Mouse (Mus musculus) liver, embryonic 15.5 days (tissue): ENCODE measurements around the gene Olfr578. TPM values are rescaled to one million over a fixed set of nuclear protein-coding genes. Genes with fewer than 3 reads are reported as not detected.

Experiments used
- ATAC-seq: fragments of 200-750 bp; cut with Nextera tagmentation; 2 replicates; pipeline ENCODE4 v1.8.0; 2017; ENCODE audit warnings: moderate number of reproducible peaks, mild to moderate bottlenecking, moderate library complexity; ENCODE audit not compliant: insufficient read depth
- H3K27ac ChIP-seq: fragments of 300-500 bp; sonication (generic); replicated peaks from 2 replicates; pipeline ENCODE4 v1.5.1; 2015; ENCODE audit warnings: mild to moderate bottlenecking, inconsistent platforms
- H3K27me3 ChIP-seq: fragments of 300-500 bp; sonication (generic); 2 replicates; pipeline ENCODE4 v1.6.1; 2015; ENCODE audit warnings: mild to moderate bottlenecking, inconsistent platforms
- H3K36me3 ChIP-seq: fragments of 300-500 bp; sonication (generic); replicated peaks from 2 replicates; pipeline ENCODE4 v1.6.1; 2015; ENCODE audit warnings: moderate library complexity, mild to moderate bottlenecking, inconsistent platforms
- H3K4me1 ChIP-seq: fragments of 300-500 bp; sonication (generic); replicated peaks from 2 replicates; pipeline ENCODE4 v1.6.1; 2015; ENCODE audit warnings: inconsistent platforms
- H3K4me2 ChIP-seq: fragments of 300-500 bp; sonication (generic); 2 replicates; pipeline ENCODE4 v1.6.1; 2015; ENCODE audit warnings: moderate library complexity, mild to moderate bottlenecking, inconsistent platforms
- H3K4me3 ChIP-seq: fragments of 300-500 bp; sonication (generic); replicated peaks from 2 replicates; pipeline ENCODE4 v1.5.1; 2015; ENCODE audit warnings: mild to moderate bottlenecking, inconsistent platforms
- H3K9ac ChIP-seq: fragments of 300-500 bp; sonication (generic); 2 replicates; pipeline ENCODE4 v1.6.1; 2015; ENCODE audit warnings: moderate library complexity, mild to moderate bottlenecking, inconsistent platforms
- H3K9me3 ChIP-seq: fragments of 300-500 bp; sonication (generic); replicated peaks from 2 replicates; pipeline ENCODE4 v1.6.1; 2016; ENCODE audit warnings: inconsistent platforms
- WGBS: fragments of 180-500 bp; shearing (Covaris S2); methylation state at CpG from one replicate; pipeline ENCODE4 v1.1.7; 2015; ENCODE audit warnings: mixed read lengths; ENCODE audit not compliant: insufficient replicate concordance; 5-methylcytosine and 5-hydroxymethylcytosine counted together
- polyA plus RNA-seq: library from polyadenylated mRNA; unstranded; fragments of >200 nt; fragmentation: Nextera tagmentation; extraction: Ambion mirVana; gene quantifications from 2 replicates; pipeline ENCODE4 v1.2.1, GENCODE M21; 2015

Olfr578 gene
- polyA plus RNA-seq, result not detected in 2 replicates

DNA sequence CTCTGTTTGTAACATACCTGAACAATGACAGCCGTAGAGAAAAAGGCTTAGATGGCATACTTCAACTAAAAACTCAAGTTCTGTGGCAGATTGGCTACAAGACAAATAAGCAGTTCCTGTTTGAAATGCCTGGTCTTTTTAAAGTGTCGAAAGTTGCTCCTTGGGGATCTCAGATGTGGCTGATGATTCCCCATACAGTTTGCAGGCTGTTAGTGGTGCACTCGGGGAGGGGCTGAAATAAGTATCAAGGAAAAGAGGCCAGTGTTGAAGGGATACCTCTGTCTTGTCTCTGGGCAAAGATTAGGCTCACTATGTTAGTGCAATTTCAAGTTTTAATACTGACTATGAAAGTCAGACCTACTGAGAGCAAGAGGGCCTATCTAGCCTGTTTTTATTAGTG is at the start of gene Olfr578:
TSS of gene Olfr578 (minus strand) at position 101 of the 400 bp plus-strand sequence.
- no peak for ATAC-seq
- WGBS, result 63% methylated on average over 3 of the region's 3 CpGs

DNA sequence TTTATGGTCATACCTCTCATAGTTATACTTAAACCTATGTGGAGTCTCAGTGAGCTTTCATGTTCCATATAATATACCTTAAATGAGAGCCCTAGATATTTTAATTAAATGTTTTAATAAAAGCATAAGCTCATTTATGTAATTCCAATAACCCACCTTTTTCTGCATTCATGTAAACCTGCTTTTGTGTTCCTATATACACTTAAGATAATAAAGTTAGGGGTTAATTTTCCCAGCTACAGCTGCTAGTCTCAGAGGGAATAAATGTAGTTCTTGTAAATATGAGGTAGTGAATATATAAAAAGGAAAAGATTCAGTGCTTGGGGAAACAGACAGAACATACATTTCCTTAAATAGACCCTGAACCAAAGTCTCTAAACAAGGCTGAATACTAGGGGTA is 48.6 kb upstream of the Olfr578 start, which contains the start of gene Olfr582:
TSS of gene Olfr582 (plus strand) at position 301 of the 400 bp plus-strand sequence.
- no peak within 1 kb of the TSS for H3K4me3 ChIP-seq
- no peaks in the 10 kb centered on the region for H3K36me3 ChIP-seq
- no peak within 1 kb of the TSS for H3K4me2 ChIP-seq
- no peaks in the 10 kb centered on the region for H3K27me3 ChIP-seq
- no peaks in the 10 kb centered on the region for H3K4me1 ChIP-seq
- no peak within 1 kb of the TSS for H3K27ac ChIP-seq
- H3K9me3 ChIP-seq, result no peaks in the 10 kb centered on the region
- no peak for ATAC-seq
- no peak within 1 kb of the TSS for H3K9ac ChIP-seq

More for the DNA sequence above, at the start of gene Olfr578:
- Histone ChIP-seq H3K27ac (no peak within 1 kb of the TSS), H3K36me3 (no peaks in the 10 kb centered on the region), H3K4me3 (no peak within 1 kb of the TSS), H3K4me1 (no peaks in the 10 kb centered on the region), H3K4me2 (no peak within 1 kb of the TSS), H3K9ac (no peak within 1 kb of the TSS), H3K27me3 (no peaks in the 10 kb centered on the region), H3K9me3 (no peaks in the 10 kb centered on the region)

DNA sequence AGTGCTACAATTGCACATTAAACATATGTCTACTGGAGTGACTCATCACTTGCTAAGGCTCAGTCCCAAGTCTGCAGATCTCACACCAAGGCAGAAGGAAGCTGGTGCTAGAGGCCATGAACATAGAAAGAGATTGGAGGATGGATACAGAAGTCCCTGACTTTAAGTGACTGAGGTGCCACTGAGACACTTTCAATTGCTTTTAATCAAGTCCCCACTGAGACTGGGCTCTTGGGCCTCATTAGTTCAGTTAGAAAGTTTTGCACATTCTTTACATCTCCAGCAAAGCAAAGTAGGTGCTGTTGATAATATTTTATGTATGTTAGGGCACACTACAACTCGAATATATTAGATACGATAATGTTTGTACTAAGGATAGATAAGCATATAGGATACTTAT is 13.3 kb downstream of the Olfr578 start, which contains the start of gene Olfr577:
TSS of gene Olfr577 (minus strand) at position 101 of the 400 bp plus-strand sequence.
- Histone ChIP-seq H3K9me3 (no peaks in the 10 kb centered on the region), H3K4me2 (no peak within 1 kb of the TSS), H3K4me3 (no peak within 1 kb of the TSS), H3K27ac (no peak within 1 kb of the TSS), H3K36me3 (no peaks in the 10 kb centered on the region), H3K27me3 (no peaks in the 10 kb centered on the region), H3K4me1 (no peaks in the 10 kb centered on the region), H3K9ac (no peak within 1 kb of the TSS)
- no peak for ATAC-seq
- 43% methylated on average over 2 of the region's 2 CpGs for WGBS

DNA sequence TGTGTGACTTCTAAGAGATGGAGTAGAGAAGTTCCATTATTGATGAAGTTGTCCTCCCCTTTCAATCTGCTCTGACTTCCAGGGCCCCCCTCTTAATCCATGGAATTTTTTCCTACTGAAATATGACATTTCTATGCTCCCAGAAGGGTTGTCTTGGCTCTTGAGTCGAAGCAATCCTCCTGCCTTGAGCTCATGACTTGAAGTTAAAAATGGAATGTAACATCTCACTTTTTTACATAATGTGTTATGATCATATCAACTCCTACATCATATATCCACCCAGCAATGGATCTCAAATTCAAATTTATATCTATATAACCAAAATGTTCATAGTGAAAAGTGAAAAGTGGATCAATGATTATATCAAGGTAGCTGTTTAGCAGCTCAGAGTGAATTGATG is 14.7 kb downstream of the Olfr578 start:
- Histone ChIP-seq H3K9me3 (no peaks in the 10 kb centered on the region), H3K4me1 (no peaks in the 10 kb centered on the region), H3K9ac (no peak overlapping the region), H3K27ac (no peak overlapping the region), H3K4me2 (no peak overlapping the region), H3K27me3 (no peaks in the 10 kb centered on the region), H3K4me3 (no peak overlapping the region), H3K36me3 (no peaks in the 10 kb centered on the region)
- 19% methylated on average over 1 of the region's 1 CpGs for WGBS
- no peak for ATAC-seq

DNA sequence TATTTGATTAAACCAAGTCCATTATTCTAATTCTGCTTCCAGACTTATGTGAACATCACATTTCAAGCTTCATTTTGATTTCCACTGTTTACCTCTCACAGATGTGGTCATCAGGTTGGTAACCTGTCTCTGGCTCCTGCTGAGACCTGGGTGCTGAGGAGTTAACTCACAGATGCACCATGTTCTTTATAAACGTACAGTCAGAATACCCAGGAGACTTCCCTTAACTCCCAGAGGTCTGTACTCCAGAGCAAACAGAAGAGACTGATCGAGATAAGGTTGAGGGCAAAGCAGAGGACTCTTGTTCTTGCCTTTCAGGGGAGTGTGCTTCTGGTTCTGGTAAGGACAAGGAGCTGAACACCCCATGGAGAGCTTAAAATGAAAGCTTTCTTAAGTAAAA is 26.8 kb downstream of the Olfr578 start, which contains the start of gene Olfr576:
TSS of gene Olfr576 (plus strand) at position 301 of the 400 bp plus-strand sequence.
- no peak for ATAC-seq
- Histone ChIP-seq H3K9ac (no peak within 1 kb of the TSS), H3K4me3 (no peak within 1 kb of the TSS), H3K27me3 (no peaks in the 10 kb centered on the region), H3K27ac (no peak within 1 kb of the TSS), H3K4me2 (no peak within 1 kb of the TSS), H3K36me3 (no peaks in the 10 kb centered on the region), H3K9me3 (no peaks in the 10 kb centered on the region), H3K4me1 (no peaks in the 10 kb centered on the region)
- WGBS, result 18% methylated on average over 2 of the region's 2 CpGs

DNA sequence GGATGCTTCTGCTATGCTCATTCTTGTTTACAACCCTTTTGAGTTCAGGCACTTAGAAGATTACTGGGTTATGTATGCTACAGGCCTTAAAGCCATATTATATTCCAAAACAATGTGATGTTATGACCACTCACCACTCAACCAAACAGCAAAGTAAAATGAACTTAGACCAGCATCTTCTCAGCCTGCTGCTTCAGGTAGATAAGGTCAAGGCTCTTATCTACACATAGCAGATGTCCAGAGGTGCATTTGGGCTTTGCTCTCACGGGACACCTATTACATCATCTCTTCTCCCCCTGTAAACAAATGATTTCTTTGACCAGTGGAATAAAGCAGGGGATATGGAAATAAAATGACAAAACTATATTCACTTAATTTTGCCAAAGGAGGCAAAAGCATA is 30.5 kb downstream of the Olfr578 start, which contains the start of gene Olfr575:
TSS of gene Olfr575 (minus strand) at position 183 of the 400 bp plus-strand sequence.
- H3K4me3 ChIP-seq, result no peak within 1 kb of the TSS
- no peaks in the 10 kb centered on the region for H3K9me3 ChIP-seq
- 6% methylated on average over 1 of the region's 1 CpGs for WGBS
- no peaks in the 10 kb centered on the region for H3K4me1 ChIP-seq
- peak; percentile 92 for ATAC-seq
- H3K4me2 ChIP-seq, result no peak within 1 kb of the TSS; the same call in 1 of the 2 replicates
- H3K27ac ChIP-seq, result peak within 1 kb of the TSS; percentile 64
- no peaks in the 10 kb centered on the region for H3K36me3 ChIP-seq
- H3K9ac ChIP-seq, result no peak within 1 kb of the TSS
- no peaks in the 10 kb centered on the region for H3K27me3 ChIP-seq

DNA sequence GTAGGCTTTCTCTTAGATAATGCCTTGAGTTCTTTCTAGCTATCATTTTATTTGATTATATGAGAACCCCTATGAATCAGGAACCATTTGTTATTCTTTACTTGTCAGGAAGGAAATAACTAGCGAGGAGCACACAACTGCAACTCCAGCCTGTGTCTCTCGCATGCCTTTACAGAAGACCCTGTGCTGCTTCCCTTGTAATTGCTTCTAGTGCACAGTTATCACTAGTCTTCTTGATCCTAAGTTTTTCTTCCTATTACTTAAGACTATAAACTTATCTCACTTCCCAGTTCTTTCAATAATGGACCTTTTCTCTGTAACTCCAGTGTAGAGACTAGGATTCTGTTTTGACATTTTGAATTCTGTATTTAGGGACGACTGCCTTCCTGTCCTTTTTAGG is 31.0 kb downstream of the Olfr578 start:
- H3K27ac ChIP-seq, result peak overlapping the region; percentile 64
- peak; percentile 67; the same call in 1 of the 2 replicates for ATAC-seq
- H3K27me3 ChIP-seq, result no peaks in the 10 kb centered on the region
- H3K4me1 ChIP-seq, result no peaks in the 10 kb centered on the region
- 44% methylated on average over 3 of the region's 3 CpGs for WGBS
- H3K4me3 ChIP-seq, result no peak overlapping the region
- no peaks in the 10 kb centered on the region for H3K36me3 ChIP-seq
- no peaks in the 10 kb centered on the region for H3K9me3 ChIP-seq
- H3K9ac ChIP-seq, result no peak overlapping the region
- H3K4me2 ChIP-seq, result no peak overlapping the region; the same call in 1 of the 2 replicates

DNA sequence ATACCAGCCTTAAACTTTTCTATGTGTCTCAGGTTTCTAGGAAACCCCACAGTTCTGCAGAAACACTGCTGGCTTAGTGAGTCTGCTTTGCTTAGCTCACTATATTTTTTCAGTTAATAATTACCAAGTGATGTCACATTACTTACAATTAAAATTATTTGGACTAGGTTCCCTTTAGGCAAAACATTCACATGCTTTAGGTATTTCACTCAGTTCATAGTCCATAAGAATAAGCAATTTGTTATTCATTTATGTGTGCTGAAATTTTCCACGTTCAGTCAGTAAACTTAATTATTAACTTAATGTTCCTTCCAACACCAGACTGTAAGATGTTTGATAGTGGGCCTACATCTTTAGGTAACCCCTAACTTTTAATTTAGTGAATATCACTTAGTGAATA is 38.4 kb downstream of the Olfr578 start:
- H3K4me2 ChIP-seq, result no peak overlapping the region
- no peak for ATAC-seq
- no peak overlapping the region for H3K27ac ChIP-seq
- no peak overlapping the region for H3K4me3 ChIP-seq
- H3K9ac ChIP-seq, result no peak overlapping the region
- H3K27me3 ChIP-seq, result no peaks in the 10 kb centered on the region
- no peaks in the 10 kb centered on the region for H3K36me3 ChIP-seq
- H3K4me1 ChIP-seq, result no peaks in the 10 kb centered on the region
- 32% methylated on average over 1 of the region's 1 CpGs for WGBS
- no peaks in the 10 kb centered on the region for H3K9me3 ChIP-seq

DNA sequence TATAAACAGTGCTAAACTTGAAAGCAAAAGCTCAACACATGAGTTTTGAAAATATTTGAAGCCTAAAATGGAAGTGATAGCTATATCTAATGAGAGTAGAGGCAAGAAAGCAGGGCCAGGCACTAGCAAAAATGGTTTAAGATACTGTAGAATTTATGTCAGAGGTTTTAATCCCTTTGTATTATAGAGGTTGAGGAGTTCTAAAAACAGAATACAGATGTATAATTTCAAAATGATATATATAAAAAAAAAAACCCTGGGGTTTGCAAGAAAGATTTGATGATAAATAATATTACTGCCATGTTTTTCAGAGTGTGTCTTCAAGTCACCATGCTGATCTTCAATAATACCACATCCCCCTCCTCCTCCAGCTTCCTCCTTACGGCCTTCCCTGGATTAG is 41.0 kb downstream of the Olfr578 start, which contains the start of gene Olfr574:
TSS of gene Olfr574 (plus strand) at position 301 of the 400 bp plus-strand sequence.
- Histone ChIP-seq H3K36me3 (no peaks in the 10 kb centered on the region), H3K27me3 (no peaks in the 10 kb centered on the region), H3K9me3 (no peaks in the 10 kb centered on the region), H3K9ac (no peak within 1 kb of the TSS), H3K4me1 (no peaks in the 10 kb centered on the region), H3K27ac (no peak within 1 kb of the TSS), H3K4me2 (no peak within 1 kb of the TSS), H3K4me3 (no peak within 1 kb of the TSS)
- WGBS, result 81% methylated on average over 1 of the region's 1 CpGs
- ATAC-seq, result no peak

DNA sequence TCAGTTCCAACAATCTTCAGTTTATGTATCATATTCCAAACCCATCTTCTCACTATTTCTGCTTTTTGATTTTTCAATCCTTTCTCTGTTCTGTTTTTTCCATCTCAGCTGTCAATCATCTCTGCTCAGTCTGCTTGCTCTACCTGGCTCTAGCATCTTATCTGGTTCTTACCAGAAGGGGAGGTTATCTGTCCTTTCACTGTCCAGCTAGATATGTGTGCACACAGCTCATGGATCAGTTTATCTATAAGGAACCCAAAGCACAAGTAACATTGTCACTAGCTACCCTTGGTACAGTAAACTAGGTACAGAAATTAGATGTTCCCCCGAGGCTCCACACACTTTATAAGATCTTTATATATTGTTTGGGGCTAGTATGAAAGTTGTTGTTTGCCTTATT is 45.7 kb downstream of the Olfr578 start:
- no peak overlapping the region for H3K4me3 ChIP-seq
- H3K4me2 ChIP-seq, result no peak overlapping the region
- H3K27me3 ChIP-seq, result no peaks in the 10 kb centered on the region
- H3K4me1 ChIP-seq, result no peaks in the 10 kb centered on the region
- peak; percentile 70 for ATAC-seq
- 33% methylated on average over 1 of the region's 1 CpGs for WGBS
- H3K36me3 ChIP-seq, result no peaks in the 10 kb centered on the region
- no peak overlapping the region for H3K27ac ChIP-seq
- H3K9me3 ChIP-seq, result no peaks in the 10 kb centered on the region
- no peak overlapping the region for H3K9ac ChIP-seq

DNA sequence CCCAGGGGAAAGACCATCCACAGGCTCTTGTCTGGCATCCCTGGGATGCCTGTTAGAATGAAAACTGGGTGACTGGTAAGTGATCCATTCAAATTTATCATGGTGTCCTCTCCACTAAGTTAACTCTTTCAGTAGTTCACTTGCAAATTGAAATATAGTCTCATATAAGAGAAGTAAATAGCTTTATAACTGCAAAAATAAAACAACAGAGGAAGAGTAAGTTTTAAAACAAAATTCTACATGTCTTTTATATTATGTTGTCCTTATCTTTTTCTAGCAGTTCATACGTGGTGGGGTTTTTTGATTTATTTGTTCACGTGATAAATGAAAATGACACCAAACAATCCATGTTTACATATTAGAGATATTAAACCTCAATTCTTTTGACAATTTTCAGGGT is 46.6 kb downstream of the Olfr578 start, which contains the start of gene Olfr573-ps1:
TSS of gene Olfr573-ps1 (minus strand) at position 101 of the 400 bp plus-strand sequence.
- Histone ChIP-seq H3K36me3 (no peaks in the 10 kb centered on the region), H3K27me3 (no peaks in the 10 kb centered on the region), H3K4me2 (no peak within 1 kb of the TSS), H3K4me1 (no peaks in the 10 kb centered on the region), H3K9me3 (no peaks in the 10 kb centered on the region), H3K4me3 (no peak within 1 kb of the TSS), H3K27ac (no peak within 1 kb of the TSS), H3K9ac (no peak within 1 kb of the TSS)
- 71% methylated on average over 2 of the region's 2 CpGs for WGBS
- ATAC-seq, result no peak
